ENCODE assay signal across 8 mouse cellular contexts in genomic region chr7:100706883-100707480, GRCm38 (mm10). TPM values are rescaled to one million over a fixed set of nuclear protein-coding genes. Genes with fewer than 3 reads are reported as not detected.
DNase-seq lines count a peak whose midpoint lies in the region; ATAC-seq lines count a peak whose summit lies in the region.

No protein-coding gene starts in this region.

- no peaks in the 10 kb centered on the region for H3K36me3 ChIP-seq in neural tube, embryonic 11.5 days (ENCODE audit: control insufficient read depth, insufficient read depth, low read length)
- no peaks in the 10 kb centered on the region for H3K36me3 ChIP-seq in hindbrain, embryonic 15.5 days
- no peaks in the 10 kb centered on the region for H3K36me3 ChIP-seq in midbrain, embryonic 11.5 days (ENCODE audit: control insufficient read depth, insufficient read depth, low read length)

- DNase-seq in cerebellum, adult 11-12 months = peak; percentile 66
- DNase-seq in cerebellum, postnatal 10 days = no peak
- no peak for DNase-seq in neural tube, embryonic 11.5 days (ENCODE audit: low spot score)
- no peak for DNase-seq in neural tube, embryonic 10.5 days (ENCODE audit: extremely low spot score, low spot score)
- DNase-seq in midbrain, embryonic 11.5 days (ENCODE audit: low spot score, missing footprints) = no peak
- DNase-seq in embryo, embryonic 10.5 days (ENCODE audit: low spot score) = no peak
- no peak for DNase-seq in adrenal gland, postnatal 4 days (ENCODE audit: low spot score in 2 of 2)

- peaks cover 9% of the 10 kb centered on the region for H3K4me1 ChIP-seq in neural tube, embryonic 11.5 days (ENCODE audit: control insufficient read depth, insufficient read depth, low read length)
- H3K4me1 ChIP-seq in hindbrain, embryonic 15.5 days (replicated peaks) = peaks cover 21% of the 10 kb centered on the region
- peaks cover 13% of the 10 kb centered on the region for H3K4me1 ChIP-seq in midbrain, embryonic 11.5 days (ENCODE audit: control insufficient read depth, insufficient read depth, low read length)

- under 1% methylated on average over 22 of the region's 23 CpGs for WGBS in neural tube, embryonic 11.5 days
- WGBS in hindbrain, embryonic 15.5 days = 0% methylated on average over 23 of the region's 23 CpGs
- 1% methylated on average over 22 of the region's 23 CpGs for WGBS in midbrain, embryonic 11.5 days

- H3K4me3 ChIP-seq in neural tube, embryonic 11.5 days (ENCODE audit: low read depth, low read length) = peak overlapping the region; percentile 85
- H3K4me3 ChIP-seq in hindbrain, embryonic 15.5 days = peak overlapping the region; percentile 88
- peak overlapping the region; percentile 82 for H3K4me3 ChIP-seq in midbrain, embryonic 11.5 days (ENCODE audit: low read depth, low read length)

- ATAC-seq in neural tube, embryonic 11.5 days (ENCODE audit: insufficient read depth, low FRiP score, low TSS enrichment) = peak; percentile 59
- ATAC-seq in hindbrain, embryonic 15.5 days (ENCODE audit: low FRiP score, low read depth) = no peak
- peak; percentile 68 for ATAC-seq in midbrain, embryonic 11.5 days (ENCODE audit: low FRiP score)

- H3K4me2 ChIP-seq in neural tube, embryonic 11.5 days (ENCODE audit: low read depth) = peak overlapping the region; percentile 74
- H3K4me2 ChIP-seq in hindbrain, embryonic 15.5 days = peak overlapping the region; percentile 73
- peak overlapping the region; percentile 84 for H3K4me2 ChIP-seq in midbrain, embryonic 11.5 days

- no peaks in the 10 kb centered on the region for H3K27me3 ChIP-seq in neural tube, embryonic 11.5 days (ENCODE audit: control insufficient read depth, insufficient read depth, low read length)
- H3K27me3 ChIP-seq in hindbrain, embryonic 15.5 days = no peaks in the 10 kb centered on the region
- no peaks in the 10 kb centered on the region for H3K27me3 ChIP-seq in midbrain, embryonic 11.5 days (ENCODE audit: control insufficient read depth, insufficient read depth, low read length)

- peak overlapping the region; percentile 99 for H3K27ac ChIP-seq in neural tube, embryonic 11.5 days (ENCODE audit: low read depth, low read length)
- H3K27ac ChIP-seq in hindbrain, embryonic 15.5 days (replicated peaks) = peak overlapping the region; percentile 98
- peak overlapping the region; percentile 100 for H3K27ac ChIP-seq in midbrain, embryonic 11.5 days (ENCODE audit: low read depth, low read length)

- H3K9ac ChIP-seq in neural tube, embryonic 11.5 days (ENCODE audit: low read length) = peak overlapping the region; percentile 97
- H3K9ac ChIP-seq in hindbrain, embryonic 15.5 days = peak overlapping the region; percentile 96
- H3K9ac ChIP-seq in midbrain, embryonic 11.5 days (ENCODE audit: low read length) = peak overlapping the region; percentile 98

- no peaks in the 10 kb centered on the region for H3K9me3 ChIP-seq in neural tube, embryonic 11.5 days (ENCODE audit: control insufficient read depth, low read length)
- H3K9me3 ChIP-seq in hindbrain, embryonic 15.5 days = no peaks in the 10 kb centered on the region
- no peaks in the 10 kb centered on the region for H3K9me3 ChIP-seq in midbrain, embryonic 11.5 days (ENCODE audit: control insufficient read depth, low read length)

RNA-seq across cellular contexts. Expression of gene Fam168a, which starts 0.5 kb away (rescaled TPM):
- 45.2 and 56.6 TPM in 2 replicates for polyA plus RNA-seq in neural tube, embryonic 11.5 days (2014; fragmentation: Nextera tagmentation; extraction: Ambion mirVana)
- 112 and 117 TPM in 2 replicates for polyA plus RNA-seq in hindbrain, embryonic 15.5 days (2015; fragmentation: Nextera tagmentation; extraction: Ambion mirVana)
- polyA plus RNA-seq in midbrain, embryonic 11.5 days (2014; fragmentation: Nextera tagmentation; extraction: Ambion mirVana) = 34.8 and 36.3 TPM in 2 replicates
- total RNA-seq in adrenal gland, postnatal 4 days (2021) = 10 to 100 TPM; 72.3 to 87.5 TPM

RNA-seq across cellular contexts. Expression of gene Plekhb1, which starts 44.8 kb away (rescaled TPM):
- 7.9 and 8.4 TPM in 2 replicates for polyA plus RNA-seq in neural tube, embryonic 11.5 days (2014; fragmentation: Nextera tagmentation; extraction: Ambion mirVana)
- 17.4 and 17.5 TPM in 2 replicates for polyA plus RNA-seq in hindbrain, embryonic 15.5 days (2015; fragmentation: Nextera tagmentation; extraction: Ambion mirVana)
- 3.6 and 4.3 TPM in 2 replicates for polyA plus RNA-seq in midbrain, embryonic 11.5 days (2014; fragmentation: Nextera tagmentation; extraction: Ambion mirVana)
- total RNA-seq in adrenal gland, postnatal 4 days (2021) = 10 to 100 TPM in 1 of 2 experiments, 1 to 10 TPM in 1; 8.7 to 10.1 TPM
